Mouse (Mus musculus) urinary bladder, postnatal 4 days (tissue): ENCODE measurements around the gene Ifnl3.
"Not testable (repeated sequence)": the region's sequence is repeated elsewhere in the genome, so short reads cannot be mapped to it uniquely, and the experiment has no call there.

Source experiments
- DNase-seq, 2 experiments: peaks; one replicate each; pipeline ENCODE4 v3.0.0; 2021 to 2022; ENCODE audit warnings: low spot score in 2 of 2

The Ifnl3 gene

DNA sequence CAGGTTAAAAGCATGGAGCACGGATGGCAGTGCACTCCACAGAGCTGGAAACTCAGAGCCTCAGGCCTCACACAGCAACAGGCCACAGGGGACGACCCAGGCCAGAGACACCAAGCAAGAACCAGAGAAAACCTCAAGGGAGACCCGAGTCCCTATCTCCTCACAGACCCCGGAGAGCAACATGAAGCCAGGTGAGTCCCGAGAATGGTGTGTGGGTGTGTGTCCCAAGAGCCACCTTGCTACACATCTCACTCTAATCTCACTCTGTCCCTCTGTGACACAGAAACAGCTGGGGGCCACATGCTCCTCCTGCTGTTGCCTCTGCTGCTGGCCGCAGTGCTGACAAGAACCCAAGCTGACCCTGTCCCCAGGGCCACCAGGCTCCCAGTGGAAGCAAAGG is at the start of gene Ifnl3:
Gene Ifnl3, plus strand, starts transcription at position 301 of the 400 bp plus-strand sequence.
- DNase-seq: not testable (repeated sequence)

DNA sequence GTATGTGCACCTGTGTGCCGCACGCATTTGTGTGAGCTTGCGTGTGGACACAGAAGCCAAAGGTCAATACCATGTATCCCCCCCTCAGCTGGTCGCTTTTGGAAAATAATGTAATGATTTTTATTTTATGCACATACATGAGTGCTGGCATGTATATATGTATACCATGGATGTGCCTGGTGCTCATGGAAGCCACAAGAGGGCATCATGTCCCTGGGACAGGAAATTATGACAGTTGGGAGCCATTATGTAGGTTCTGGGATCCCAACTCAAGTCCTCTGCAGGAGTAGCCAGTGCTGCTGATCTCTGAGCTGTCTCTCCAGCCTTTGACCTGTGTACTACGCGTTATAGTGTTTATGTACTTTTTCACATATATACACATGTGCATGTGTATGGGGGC is 46.4 kb upstream of the Ifnl3 start:
- DNase-seq: no peak

DNA sequence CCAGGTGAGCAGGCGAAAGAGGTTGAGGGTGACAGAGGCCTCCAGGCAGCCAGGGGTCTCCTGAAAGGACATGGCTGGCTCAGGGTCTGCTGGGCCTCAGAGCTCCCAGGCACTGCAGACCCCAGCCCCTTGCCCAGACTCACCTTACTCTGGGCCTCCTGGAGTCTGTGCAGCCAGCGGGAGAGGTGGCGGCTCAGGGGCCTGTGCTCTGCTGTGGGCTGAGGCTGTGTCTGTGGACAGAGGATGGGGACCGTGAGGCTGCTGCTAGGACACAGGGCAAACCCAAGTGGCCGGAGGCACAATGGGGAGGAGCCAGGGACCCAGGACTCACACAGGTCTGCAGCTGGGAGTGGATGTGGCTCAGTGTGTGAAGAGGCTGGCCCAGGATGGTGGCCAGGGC is 45.3 kb upstream of the Ifnl3 start:
- no peak for DNase-seq

DNA sequence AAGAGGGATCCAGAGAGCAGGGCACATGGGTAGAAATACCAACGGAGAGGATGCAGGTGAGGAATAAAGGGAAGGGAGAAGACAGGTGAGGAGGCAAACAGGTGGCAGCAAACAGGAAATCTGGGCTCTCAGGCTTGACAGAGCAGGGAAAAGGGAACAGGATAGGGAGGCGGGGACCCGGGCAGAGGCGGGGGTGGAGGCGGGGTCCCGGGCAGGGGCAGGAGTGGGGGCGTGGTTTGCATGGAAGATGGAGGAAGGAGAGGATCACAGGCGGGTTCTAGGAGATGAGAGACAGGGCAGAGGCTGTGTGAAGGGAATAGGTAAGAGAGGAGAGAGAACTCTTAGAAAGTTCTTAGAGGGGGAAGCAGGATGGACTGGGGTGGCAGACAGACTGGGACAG is 43.8 kb upstream of the Ifnl3 start:
- no peak for DNase-seq

DNA sequence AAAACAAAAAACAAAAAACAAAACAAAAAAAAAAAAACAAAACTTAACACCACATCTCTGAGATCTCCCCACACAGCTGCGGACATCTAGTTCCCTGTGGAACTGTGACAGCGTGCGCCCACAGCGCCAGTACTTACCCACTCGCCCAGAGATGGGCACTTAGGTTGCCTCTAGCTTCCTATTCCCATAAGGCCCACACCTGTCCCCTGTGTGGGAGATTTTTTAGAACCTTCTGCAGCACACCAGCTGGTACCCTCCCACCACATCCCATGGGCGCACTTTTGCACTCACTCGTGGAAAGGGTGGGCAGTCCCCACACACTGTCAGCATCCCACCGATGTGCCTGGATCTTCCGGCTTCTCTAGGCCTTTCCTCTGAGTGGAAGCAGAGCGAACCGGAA is 39.8 kb upstream of the Ifnl3 start:
- DNase-seq: no peak

DNA sequence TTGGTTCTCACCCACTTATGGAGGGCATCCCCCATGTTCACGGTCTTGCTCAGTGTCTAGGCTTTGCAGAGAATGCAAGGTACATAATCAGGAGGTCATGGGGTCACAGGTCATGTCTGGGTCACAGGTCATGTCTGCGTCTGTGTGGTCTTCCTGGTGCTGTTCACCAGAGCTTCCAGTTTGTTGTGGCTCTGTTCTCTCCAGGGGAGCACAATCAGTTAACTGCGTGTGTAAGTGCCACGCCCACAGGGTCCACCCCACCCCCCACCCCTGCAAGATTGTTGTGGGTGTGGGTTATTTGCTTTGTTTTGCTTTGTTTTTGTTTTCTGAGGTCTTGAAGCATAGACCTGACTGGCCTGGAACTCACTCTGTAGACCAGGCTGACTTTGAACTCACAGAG is 38.4 kb upstream of the Ifnl3 start:
- no peak for DNase-seq

DNA sequence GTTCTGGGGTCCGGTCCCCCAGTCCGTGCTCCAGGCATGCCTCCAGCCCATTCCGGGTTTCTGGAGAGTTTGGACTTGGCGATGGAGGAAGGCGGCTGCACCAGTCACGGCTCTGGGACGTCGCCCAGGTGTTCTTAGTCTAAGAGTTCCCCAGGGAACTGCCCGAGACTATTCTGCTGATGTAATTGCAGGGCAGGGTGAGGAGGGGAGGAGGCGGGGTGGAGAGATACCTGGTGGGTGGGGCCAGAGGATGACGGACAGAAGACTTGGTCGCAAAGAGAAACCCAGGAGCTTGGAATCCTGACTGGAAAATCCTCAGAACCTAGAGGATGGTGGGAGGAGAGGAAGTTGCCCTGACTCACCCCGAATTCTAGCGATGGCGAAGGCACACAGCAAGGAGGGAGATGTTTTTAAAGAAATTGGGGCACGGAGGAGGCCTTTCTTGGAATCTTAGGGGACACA is 34.6 kb upstream of the Ifnl3 start:
- DNase-seq: no peak

DNA sequence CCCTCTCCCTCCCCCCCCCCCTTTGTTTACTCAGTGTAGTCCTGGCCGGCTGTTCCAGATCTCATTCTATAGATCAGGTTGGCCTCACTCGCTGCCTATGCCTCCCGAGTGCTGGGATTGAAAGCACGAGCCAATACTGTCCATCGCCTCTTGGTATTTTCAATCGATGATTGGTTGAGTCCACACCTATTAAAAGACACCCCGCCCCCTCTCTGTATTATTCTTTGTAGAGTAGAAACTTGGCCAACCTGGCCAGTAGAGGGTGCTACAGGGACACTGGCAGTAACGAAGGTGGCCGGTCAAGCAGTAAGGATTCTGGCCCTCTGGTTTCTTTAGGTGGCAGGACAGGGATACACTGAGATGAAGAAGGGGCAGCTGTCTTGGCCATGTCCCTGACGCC is 32.2 kb upstream of the Ifnl3 start:
- peak in 1 of 2 experiments; percentile 62 for DNase-seq

DNA sequence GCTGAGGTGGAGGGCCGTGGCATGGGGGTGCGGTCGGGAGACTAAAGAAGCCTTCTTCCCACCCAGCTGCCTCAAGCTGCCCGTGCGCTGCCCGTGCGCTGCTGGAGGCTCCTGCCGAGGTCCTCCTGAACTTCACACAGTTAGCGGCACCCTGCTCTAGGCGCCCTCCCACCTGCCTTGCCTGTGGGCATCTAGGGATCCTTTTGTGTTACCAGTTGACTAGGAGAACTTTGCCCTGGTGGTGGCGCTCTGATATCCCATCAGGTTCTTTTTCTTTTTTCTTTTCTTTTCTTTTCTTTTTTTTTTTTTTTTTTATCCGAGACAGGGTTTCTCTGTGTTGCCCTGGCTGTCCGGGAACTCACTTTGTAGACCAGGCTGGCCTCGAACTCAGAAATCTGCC is 31.7 kb upstream of the Ifnl3 start:
- DNase-seq: no peak

DNA sequence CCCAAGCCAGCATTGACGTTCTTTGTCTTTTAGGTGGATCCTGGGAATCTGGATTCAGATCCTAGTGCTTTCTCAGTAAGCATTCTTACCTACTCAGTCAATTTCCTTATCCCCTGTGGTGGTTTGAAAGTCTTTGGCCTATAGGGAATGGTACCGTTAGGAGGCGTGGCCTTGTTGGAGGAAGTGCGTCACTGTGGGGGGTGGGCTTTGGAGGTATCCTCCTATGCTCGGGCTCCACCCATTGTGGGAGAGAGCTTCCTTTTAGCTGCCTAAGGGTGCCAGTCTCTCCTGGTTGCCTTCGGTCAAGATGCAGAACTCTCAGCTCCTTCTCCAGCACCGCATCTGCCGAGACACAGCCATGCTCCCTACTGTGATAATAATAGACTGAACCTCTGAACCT is 30.3 kb upstream of the Ifnl3 start:
- DNase-seq: no peak

DNA sequence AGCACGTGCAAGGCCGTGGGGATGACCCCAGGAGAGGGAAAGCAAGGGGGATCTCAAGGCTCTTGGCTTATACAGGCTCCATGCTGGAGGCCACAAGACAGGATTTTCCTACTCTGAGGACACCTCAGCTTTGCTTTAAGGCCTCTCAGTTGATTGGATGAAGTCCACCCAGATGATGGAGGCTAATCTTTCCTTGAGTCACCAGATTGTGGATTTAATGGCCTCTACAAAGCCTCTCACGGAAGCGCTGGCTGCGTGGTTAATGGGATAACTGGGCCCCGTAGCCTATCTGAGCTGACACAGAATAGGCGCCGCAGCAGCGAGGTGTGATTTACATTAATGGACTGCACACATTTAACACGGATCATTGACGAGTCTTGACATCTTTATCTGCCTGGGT is 27.2 kb upstream of the Ifnl3 start:
- no peak for DNase-seq

DNA sequence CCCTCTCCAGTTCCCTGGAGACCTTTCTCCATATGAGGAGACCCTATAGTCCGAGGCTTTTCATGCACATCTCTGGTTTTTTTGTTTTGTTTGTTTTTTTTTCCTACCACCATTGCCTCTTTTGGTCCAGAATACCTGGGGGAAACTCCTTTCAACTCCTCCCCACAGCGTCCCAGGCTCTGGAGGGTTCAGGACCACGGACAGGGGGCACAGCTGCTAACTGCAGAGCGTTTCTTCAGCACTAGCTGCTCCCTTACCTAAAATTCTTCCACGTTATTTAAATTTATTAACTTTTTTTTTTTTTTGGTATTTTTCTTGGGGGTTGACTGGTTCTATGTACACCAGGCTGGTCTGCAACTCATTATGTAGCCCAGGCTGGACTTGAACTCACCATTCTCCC is 17.1 kb upstream of the Ifnl3 start:
- DNase-seq: no peak

DNA sequence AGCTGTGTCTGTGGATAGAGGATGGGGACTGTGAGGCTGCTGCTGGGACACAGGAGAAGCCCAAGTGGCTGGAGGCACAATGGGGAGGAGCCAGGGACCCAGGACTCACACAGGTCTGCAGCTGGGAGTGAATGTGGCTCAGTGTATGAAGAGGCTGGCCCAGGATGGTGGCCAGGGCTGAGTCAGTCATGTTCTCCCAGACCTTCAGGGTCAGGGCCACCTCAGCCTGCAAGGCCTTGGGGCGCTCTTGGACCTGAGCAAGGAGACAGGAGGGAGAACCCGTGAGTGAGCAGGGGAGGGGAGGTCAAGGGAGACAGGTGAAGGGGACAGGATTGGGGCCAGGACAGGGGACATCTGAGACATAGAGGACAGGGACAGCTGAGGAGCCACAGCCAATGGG is 13.5 kb upstream of the Ifnl3 start:
- DNase-seq: not testable (repeated sequence)

DNA sequence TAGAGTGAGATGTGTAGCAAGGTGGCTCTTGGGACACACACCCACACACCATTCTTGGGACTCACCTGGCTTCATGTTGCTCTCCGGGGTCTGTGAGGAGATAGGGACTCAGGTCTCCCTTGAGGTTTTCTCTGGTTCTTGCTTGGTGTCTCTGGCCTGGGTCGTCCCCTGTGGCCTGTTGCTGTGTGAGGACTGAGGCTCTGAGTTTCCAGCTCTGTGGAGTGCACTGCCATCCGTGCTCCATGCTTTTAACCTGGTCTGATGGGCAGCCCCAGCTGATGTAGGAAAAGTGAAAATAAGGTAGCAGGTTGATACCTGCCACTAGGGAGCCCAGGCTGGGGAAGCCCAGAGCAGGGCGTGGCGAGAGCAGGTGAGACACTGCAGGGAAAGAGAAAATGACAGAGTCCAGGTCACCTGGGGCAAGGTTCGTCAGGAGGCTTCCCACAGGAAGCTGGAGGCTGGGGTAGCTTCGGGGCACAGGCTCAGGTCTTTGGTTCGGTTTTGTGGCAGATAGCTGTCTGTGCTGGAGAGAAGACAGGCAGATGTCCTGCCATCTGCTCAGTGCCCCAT is 12.1 kb upstream of the Ifnl3 start, which contains the start of gene Ifnl2:
Gene Ifnl2, minus strand, starts transcription at position 51 of the 570 bp plus-strand sequence.
- not testable (repeated sequence) for DNase-seq

DNA sequence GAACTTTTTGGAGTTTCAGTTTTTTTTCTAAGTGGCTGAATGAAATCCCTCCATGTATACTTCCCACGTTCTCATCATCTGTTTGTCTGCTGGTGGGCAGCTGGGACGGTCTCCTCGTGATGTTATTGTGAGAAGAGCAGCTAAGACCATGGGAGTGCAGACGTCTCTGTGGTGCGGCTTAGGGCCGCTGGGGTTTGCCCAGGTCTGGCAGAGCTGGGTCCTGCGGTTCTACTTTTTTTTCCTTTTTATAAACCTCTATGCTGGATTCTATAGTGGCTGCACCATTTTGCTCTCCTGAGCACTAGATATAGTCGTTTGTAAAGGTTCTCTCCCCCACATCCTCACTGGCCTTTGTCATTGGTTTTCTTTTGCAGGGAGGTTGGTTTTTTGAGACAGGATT is 11.2 kb upstream of the Ifnl3 start:
- no peak for DNase-seq

DNA sequence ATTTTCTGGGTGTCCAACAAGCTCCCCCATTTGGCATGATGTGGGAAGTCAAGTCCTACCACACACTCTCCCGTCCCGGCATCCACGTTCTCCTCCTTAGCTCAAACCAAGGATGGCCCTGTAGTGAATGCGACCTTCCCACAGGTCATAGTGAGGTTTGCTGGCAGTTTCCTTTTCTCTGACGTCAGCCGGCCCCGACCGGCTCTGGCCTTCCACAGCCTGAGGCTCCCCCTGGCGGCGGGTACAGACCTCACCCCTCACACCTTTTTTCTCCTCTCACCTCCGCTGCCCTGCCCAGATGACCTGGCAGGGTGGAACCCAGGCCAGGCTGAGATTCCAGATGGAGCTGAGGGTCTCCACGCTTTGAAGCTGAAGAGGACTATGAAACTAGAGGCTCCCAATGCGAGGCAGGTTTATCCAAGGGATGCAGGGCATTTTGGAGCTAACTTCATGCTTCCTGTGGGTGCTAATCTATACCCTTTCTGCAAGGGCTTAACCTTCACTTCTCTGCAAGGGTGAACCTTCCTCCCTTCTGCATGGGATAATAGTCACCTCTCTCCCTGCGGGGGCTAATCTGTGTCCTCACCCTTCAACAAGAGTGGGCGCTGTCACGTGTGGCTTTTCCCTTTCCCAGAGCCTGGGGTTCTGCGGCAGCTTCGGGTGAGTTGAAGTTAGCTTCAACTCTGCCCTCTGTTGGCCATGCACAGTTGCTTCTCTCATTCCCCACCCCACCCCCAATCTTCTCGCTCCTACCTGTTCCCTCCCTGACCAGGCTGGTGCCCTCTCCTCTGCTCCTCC is 5.5 kb downstream of the Ifnl3 start:
- peak; percentile 65 to 86 for DNase-seq

DNA sequence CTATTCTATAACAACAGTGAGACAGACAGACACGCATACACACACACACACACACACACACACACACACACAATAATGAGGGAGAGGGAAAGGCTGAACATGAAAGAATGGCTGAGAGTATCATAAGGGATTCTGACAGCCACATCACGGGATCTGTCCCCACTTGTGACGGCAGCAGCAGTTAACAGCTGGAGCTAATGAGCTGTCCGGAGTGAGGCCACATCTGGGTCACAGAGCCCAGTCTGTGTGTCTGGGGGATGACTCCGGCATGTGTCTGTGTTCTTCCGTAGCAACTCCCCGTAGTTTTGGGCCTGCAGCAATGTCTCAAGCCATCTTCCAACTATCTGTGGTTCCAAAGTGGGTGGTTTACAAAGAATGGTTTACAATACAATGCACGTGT is 9.4 kb downstream of the Ifnl3 start:
- no peak for DNase-seq

DNA sequence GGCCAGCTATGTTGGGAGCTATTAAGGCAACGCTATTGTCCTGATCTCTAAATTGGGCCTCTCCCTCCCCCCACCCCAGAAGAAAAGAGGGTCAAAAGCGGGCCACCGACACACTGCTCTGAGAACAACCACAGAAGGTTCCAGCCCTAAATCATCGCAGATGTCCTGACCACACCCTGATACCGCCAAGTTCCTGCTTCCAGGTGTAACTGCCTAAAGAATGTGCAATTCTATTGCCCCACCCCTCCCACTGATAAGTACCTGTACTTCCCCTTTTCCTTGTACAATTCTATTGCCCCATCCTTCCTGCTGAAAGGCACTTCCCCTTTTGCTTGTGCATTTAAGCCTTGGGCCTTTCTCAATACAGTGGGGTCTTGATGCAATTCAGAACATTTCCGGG is 16.2 kb downstream of the Ifnl3 start:
- DNase-seq: not testable (repeated sequence)

DNA sequence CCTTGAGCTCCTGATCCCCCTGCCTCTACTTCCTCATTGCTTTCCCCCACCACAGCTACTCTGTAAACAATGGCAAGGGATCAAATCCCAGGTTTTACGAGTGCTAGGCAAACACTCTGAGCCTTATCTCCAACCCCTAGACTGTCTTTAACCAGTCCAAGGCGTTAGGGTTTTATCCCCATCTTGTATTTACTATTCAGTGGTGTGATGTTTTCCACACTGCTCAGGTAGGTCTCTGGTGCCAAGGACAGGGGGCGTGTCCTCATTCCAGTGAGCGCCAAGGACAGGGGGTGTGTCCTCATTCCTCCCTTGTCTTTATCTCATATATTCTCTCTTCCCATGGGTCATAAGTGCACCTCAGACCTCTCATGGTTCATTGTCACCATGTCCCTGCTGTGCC is 17.9 kb downstream of the Ifnl3 start, which contains the start of gene Sycn:
Gene Sycn, plus strand, starts transcription at position 360 of the 400 bp plus-strand sequence.
- DNase-seq: no peak

DNA sequence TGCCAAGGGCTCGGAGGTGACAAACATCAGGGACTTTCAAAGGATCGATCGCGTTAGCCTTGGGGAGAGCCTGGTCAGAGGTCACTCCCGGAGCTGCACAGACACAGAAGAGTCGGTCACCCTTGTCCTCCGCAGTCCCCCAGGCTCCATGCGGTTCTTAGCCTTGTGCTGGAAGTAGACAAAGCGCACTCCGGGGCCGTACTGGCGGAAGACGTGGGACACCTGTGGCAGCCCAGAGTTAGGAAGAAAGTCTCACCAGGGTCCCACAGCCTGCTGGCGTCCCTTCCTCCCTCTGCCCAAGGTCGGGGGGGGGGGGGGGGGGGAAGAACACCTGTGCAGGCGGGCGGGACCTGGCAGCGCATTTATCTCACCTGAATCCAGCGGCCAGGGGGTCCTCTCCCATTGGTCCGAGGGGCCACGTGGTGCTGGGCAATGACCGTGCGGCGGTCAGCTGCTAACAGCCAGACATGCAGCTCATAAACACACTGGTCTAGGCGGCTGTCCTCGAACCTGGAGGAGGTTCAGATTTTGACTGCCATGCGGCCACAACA is 21.5 kb downstream of the Ifnl3 start:
- DNase-seq: no peak

DNA sequence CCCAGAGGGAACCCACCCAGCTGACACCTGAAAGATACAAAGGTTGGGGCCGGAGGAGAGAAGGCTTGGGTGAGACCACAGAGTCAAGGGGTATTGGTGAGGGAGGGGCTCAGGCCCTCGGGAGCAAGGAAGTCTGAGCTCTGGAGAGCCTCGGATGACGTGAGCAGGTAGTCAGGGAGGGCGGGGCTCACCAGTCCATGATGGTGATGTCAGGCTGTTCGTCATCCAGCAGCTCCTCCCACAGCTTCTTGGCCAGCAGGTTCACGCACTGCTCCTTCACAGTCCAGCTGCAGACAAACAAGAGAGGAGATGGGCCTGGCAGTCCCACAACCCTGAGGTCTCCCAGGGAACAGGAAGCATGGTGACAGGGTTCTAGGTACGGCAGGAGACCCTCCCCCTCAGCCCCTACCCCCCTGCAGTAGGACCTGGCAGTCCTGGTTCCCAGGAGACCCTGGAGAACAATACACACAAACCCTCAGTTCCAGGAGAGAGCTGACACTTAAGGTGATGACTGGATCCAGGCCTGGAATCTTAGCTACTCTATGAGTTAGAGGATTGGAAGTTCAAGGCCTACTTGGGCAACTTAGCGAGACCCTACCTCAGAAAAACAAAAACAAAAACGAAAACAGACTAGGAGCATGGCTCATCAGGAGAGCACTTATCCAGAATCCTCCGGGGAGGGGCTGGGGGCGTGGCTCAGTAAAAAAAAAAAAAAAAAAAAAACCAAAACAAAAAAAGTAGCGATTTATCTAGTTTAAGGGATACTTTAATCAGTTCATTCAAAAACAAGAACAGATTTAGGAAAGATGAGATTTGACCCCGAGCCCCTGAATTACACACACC is 22.6 kb downstream of the Ifnl3 start:
- no peak for DNase-seq

DNA sequence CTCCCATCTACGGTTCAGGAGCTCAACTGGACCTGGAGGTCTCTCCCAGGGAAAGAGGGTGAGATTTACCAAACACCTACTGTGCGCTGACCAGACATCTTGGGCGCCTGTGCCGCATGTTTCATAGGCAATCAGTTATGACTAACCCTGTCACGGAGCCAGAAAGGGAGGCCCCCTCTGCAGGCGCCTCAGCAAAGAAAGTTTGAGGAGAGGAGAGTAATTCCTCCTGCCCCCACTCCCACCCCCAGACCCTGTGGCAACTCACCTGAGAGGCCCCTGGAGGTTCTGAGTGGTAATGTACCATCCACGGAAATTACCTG is 23.2 kb downstream of the Ifnl3 start:
- no peak for DNase-seq
